Mouse (Mus musculus): Measurements from ENCODE around the gene Twsg1. TPM values are rescaled to one million over a fixed set of nuclear protein-coding genes. Genes with fewer than 3 reads are reported as not detected.
A peak's percentile ranks its signal among the peaks of the same experiment; 100 is the strongest.

Gene Twsg1
- total RNA-seq, 1 experiment from 2014 or later: 39.7 TPM

GRCm38 (mm10) chr17:65908270-65908669, 42.8 kb downstream of the Twsg1 start:
- no peak for ATAC-seq (replicated peaks in 1 of 2; ENCODE audit: insufficient read depth in 1 of 2, low FRiP score in 2 of 2, low TSS enrichment in 1 of 2, low read depth in 1 of 2, poor library complexity in 2 of 2, severe bottlenecking in 2 of 2)

DNA sequence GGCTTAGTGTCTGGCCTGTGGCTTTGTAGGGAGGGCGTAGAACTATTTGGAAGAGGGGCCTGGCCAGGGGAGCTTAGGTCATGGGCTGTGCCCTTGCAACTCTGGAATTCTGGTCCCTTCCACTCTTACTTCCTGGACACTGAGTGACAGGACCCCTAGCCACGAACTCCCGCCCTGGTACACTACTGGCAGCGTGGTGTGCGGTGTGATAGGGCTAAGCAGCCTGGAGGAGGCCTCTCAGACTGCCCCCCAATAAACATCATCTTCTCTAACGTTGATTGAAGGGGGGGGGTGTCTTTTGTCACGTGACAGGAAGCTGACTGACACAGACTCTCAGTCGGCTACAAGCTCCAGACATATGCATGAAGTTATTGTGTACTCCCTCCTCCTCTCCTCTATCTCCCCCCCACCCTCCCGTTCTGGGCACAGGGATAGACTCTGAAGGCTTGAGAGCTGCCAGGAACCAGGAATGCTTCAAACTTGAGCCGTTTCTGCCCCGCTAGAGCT, 44.1 kb downstream of the Twsg1 start:
- peak; percentile 76 to 85 for ATAC-seq (replicated peaks in 1 of 2; ENCODE audit: insufficient read depth in 1 of 2, low FRiP score in 2 of 2, low TSS enrichment in 1 of 2, low read depth in 1 of 2, poor library complexity in 2 of 2, severe bottlenecking in 2 of 2)

DNA sequence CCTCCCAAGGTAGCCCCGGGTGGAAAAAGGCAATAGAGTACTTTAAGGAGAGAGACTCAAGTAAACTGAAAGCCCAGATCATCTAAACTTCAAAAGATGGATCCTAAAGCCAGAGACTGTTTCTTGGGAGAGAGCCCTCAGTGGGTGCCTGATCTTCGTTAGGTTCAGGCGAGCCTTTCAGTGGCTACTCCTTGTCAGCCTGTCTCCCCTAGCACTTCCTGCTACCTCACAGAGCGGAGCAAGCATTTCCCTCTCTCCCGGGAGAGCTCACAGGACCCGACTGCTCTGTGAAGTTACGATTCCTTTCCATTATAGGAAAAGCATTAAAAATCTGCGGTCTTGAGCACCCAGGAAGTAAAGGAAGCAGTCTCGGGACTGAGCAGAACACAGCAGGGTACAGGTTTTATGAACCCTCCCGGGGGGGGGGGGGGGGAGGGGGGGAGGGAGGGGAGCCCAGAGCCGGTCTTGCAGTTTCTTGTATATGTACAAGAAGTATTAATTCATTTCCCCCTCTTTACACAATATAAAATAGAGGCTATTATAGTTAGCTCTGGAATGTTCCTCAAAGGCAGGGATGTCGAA, 44.6 kb downstream of the Twsg1 start:
- ATAC-seq (replicated peaks in 1 of 2; ENCODE audit: insufficient read depth in 1 of 2, low FRiP score in 2 of 2, low TSS enrichment in 1 of 2, low read depth in 1 of 2, poor library complexity in 2 of 2, severe bottlenecking in 2 of 2): peak; percentile 25 to 56; a peak in 1 of 4 replicates

GRCm38 (mm10) chr17:65905241-65905640, 45.8 kb downstream of the Twsg1 start:
- ATAC-seq (replicated peaks in 1 of 2; ENCODE audit: insufficient read depth in 1 of 2, low FRiP score in 2 of 2, low TSS enrichment in 1 of 2, low read depth in 1 of 2, poor library complexity in 2 of 2, severe bottlenecking in 2 of 2): no peak

GRCm38 (mm10) chr17:65903826-65904225, 47.2 kb downstream of the Twsg1 start:
- no peak for ATAC-seq (replicated peaks in 1 of 2; ENCODE audit: insufficient read depth in 1 of 2, low FRiP score in 2 of 2, low TSS enrichment in 1 of 2, low read depth in 1 of 2, poor library complexity in 2 of 2, severe bottlenecking in 2 of 2)

GRCm38 (mm10) chr17:65903011-65903410, 48.0 kb downstream of the Twsg1 start:
- no peak for ATAC-seq (replicated peaks in 1 of 2; ENCODE audit: insufficient read depth in 1 of 2, low FRiP score in 2 of 2, low TSS enrichment in 1 of 2, low read depth in 1 of 2, poor library complexity in 2 of 2, severe bottlenecking in 2 of 2)

GRCm38 (mm10) chr17:65902281-65902680, 48.7 kb downstream of the Twsg1 start:
- no peak for ATAC-seq (replicated peaks in 1 of 2; ENCODE audit: insufficient read depth in 1 of 2, low FRiP score in 2 of 2, low TSS enrichment in 1 of 2, low read depth in 1 of 2, poor library complexity in 2 of 2, severe bottlenecking in 2 of 2)

DNA sequence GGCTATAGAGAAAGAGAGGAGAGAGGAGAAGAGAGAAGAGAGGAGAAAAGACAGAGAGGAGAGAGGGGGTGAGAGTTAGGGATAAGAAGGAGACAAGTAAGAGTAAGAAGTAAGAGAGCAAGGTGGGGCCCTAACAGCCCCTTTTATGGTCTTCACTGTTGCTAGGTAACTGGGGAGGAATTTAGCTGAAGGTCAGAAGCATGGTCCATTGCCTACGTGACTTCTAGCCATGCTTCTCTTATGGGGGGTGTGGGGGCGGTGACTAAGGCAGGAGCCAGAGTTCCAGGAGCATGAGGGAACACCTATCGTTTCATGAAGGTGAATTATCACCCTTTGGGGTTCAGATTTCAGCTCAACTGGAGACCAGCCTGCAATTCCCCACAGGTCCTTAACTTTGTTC, 55.0 kb downstream of the Twsg1 start:
- no peak for ATAC-seq (replicated peaks in 1 of 2; ENCODE audit: insufficient read depth in 1 of 2, low FRiP score in 2 of 2, low TSS enrichment in 1 of 2, low read depth in 1 of 2, poor library complexity in 2 of 2, severe bottlenecking in 2 of 2)

- no peak for ATAC-seq (replicated peaks in 1 of 2; ENCODE audit: insufficient read depth in 1 of 2, low FRiP score in 2 of 2, low TSS enrichment in 1 of 2, low read depth in 1 of 2, poor library complexity in 2 of 2, severe bottlenecking in 2 of 2)
Observed at GRCm38 (mm10) chr17:65889476-65889875, 61.5 kb downstream of the Twsg1 start.

DNA sequence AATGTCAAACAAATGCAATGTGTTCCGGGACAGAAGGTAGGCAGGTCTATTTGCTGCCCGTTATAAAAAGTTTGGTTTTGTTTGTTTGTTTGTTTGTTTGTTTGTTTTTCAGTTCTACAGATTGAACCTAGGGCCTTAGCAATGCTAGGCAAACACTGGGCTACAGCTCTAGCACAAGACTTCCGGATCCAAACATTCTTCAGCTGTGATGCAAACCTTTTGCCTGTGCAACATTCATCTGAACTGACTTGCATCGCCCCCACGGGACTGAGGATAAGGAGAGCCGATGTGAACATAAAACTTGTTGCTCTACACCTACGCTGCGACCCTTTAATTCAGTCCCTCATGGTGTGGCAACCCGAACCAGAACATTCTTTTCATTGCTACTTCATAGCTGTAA, 64.5 kb downstream of the Twsg1 start:
- no peak for ATAC-seq (replicated peaks in 1 of 2; ENCODE audit: insufficient read depth in 1 of 2, low FRiP score in 2 of 2, low TSS enrichment in 1 of 2, low read depth in 1 of 2, poor library complexity in 2 of 2, severe bottlenecking in 2 of 2)

- ATAC-seq (replicated peaks in 1 of 2; ENCODE audit: insufficient read depth in 1 of 2, low FRiP score in 2 of 2, low TSS enrichment in 1 of 2, low read depth in 1 of 2, poor library complexity in 2 of 2, severe bottlenecking in 2 of 2): peak; percentile 54 to 58
Observed at GRCm38 (mm10) chr17:65885697-65886529, 65.1 kb downstream of the Twsg1 start, which contains the start of gene Ralbp1. Gene Ralbp1 (minus strand): TSS chr17:65885798.

- no peak for ATAC-seq (replicated peaks in 1 of 2; ENCODE audit: insufficient read depth in 1 of 2, low FRiP score in 2 of 2, low TSS enrichment in 1 of 2, low read depth in 1 of 2, poor library complexity in 2 of 2, severe bottlenecking in 2 of 2)
Observed at GRCm38 (mm10) chr17:65885398-65885696, 65.7 kb downstream of the Twsg1 start.

DNA sequence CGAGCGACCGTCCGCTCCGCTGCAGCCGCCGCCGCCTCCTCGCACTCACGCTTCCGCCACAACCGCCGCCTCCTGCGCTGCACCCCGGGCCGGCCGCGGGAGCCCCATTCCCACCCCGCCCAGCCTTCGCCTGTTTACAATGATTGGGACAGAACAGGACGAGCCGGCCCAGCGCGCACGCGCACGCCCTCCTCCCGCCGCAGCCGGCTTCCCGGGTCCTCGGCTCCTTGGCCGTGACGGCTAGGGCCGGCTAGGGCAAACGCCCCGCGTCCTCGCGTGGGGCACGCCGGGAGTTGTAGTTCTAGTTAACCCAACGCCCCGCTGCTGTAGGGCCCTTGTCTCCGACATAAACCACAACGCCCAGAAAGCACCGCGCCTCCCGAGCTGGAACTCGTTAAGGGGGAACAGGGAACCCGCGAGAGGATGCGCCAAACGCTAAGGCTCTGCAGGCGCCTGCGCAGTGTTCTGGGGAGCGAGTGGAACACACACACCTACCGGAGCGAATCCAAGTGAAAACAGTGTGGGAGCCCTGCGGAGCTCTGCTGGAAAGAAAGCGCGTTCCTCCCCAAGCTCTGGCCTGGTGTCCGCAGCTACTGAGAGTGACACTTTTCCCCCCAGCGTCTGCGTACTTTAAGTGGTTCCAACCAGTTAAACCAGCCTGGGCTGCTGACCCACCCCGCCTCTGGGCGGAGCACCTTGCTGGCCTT, 66.2 kb downstream of the Twsg1 start:
- peak; percentile 95 to 96 for ATAC-seq (replicated peaks in 1 of 2; ENCODE audit: insufficient read depth in 1 of 2, low FRiP score in 2 of 2, low TSS enrichment in 1 of 2, low read depth in 1 of 2, poor library complexity in 2 of 2, severe bottlenecking in 2 of 2)

DNA sequence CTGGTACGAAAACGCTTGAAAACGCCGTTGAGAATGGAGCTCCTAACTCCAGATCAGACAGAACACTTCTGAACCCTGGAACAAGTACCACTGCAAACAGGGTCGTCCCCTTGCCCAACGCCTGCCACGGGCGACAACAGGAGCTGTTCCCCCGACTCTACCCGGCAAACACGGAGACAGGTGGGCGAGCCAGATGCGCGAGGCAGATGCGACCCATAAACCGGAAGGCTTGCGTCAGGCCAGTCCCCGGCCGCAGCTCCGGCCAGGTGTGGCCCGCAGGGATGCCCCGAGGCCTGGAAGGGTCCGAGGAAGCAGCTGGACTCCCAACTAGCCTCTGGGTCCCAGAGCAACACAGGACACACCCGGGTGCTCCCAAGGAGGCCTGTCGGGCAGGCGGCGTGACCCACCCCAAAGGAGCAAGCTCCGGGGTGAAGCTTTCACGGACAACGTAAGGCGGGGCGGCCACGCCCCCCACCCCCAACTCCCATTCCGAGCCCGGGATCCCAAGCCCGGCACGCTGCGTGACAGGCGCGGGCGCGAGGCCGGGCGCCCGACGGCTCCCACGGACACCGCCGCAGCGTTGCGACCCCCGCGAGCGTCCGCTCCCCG, 66.9 kb downstream of the Twsg1 start:
- ATAC-seq (replicated peaks in 1 of 2; ENCODE audit: insufficient read depth in 1 of 2, low FRiP score in 2 of 2, low TSS enrichment in 1 of 2, low read depth in 1 of 2, poor library complexity in 2 of 2, severe bottlenecking in 2 of 2): no peak

GRCm38 (mm10) chr17:65877026-65877425, 74.0 kb downstream of the Twsg1 start:
- no peak for ATAC-seq (replicated peaks in 1 of 2; ENCODE audit: insufficient read depth in 1 of 2, low FRiP score in 2 of 2, low TSS enrichment in 1 of 2, low read depth in 1 of 2, poor library complexity in 2 of 2, severe bottlenecking in 2 of 2)

- no peak for ATAC-seq (replicated peaks in 1 of 2; ENCODE audit: insufficient read depth in 1 of 2, low FRiP score in 2 of 2, low TSS enrichment in 1 of 2, low read depth in 1 of 2, poor library complexity in 2 of 2, severe bottlenecking in 2 of 2)
Observed at GRCm38 (mm10) chr17:65873834-65874233, 77.2 kb downstream of the Twsg1 start.

DNA sequence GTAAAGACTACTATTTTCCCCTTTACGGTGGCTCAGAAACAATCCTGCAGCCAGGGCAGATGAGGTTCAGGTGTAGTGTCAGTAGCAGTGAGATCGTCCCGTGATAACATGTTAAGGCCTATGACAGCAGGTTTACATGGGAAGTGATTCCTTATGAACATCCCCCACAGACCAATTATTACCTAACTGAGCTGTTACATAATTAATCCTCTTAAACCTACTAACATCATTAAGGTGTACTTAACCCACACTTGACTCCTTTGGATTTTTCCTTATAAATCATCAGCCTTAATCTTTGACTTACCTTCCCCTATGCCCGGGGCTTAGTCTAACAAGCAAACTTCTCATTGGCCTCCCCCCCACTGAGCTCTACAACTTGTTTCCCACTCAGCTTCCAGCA, 77.9 kb downstream of the Twsg1 start:
- ATAC-seq (replicated peaks in 1 of 2; ENCODE audit: insufficient read depth in 1 of 2, low FRiP score in 2 of 2, low TSS enrichment in 1 of 2, low read depth in 1 of 2, poor library complexity in 2 of 2, severe bottlenecking in 2 of 2): no peak

DNA sequence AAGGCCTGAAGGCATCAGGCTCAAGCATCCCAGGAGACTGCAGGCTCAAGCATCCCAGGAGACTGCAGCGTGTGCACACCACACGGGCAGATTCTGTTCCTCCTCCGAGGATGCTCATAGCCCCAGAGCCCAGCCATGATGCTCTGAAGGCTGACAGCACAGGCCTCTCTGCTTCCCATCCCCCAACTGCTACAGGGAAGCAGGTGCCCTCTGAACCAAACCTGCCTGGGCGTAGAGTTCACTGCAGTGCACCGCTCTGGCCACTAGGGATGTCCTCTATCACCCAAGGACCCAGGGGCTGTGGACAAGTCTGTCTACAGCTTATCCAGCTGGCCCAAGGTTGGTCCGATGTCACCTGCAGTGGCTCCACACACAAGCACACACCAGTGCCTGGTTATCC, 78.4 kb downstream of the Twsg1 start:
- ATAC-seq (replicated peaks in 1 of 2; ENCODE audit: insufficient read depth in 1 of 2, low FRiP score in 2 of 2, low TSS enrichment in 1 of 2, low read depth in 1 of 2, poor library complexity in 2 of 2, severe bottlenecking in 2 of 2): peak; percentile 66 to 67

All from hematopoietic stem cell, adult 5-6 weeks (primary cell).